Mouse (Mus musculus) neural tube, embryonic 11.5 days (tissue): ENCODE data around the gene Epn3. TPM values are rescaled to one million over a fixed set of nuclear protein-coding genes. Genes with fewer than 3 reads are reported as not detected.

ENCODE experiments used
- ATAC-seq: fragments of 200-750 bp; cut with Nextera tagmentation; 2 replicates; pipeline ENCODE4 v1.8.0; 2017; ENCODE audit warnings: moderate number of reproducible peaks, mild to moderate bottlenecking, moderate TSS enrichment, moderate library complexity; ENCODE audit not compliant: insufficient read depth, low FRiP score, low TSS enrichment
- DNase-seq: peaks from one replicate; pipeline ENCODE4 v3.0.0-alpha.2; 2015; ENCODE audit warnings: low spot score
- H3K27ac ChIP-seq: fragments of 300-500 bp; sonication (generic); 2 replicates; pipeline ENCODE4 v1.5.1; 2014; ENCODE audit warnings: low read depth, mild to moderate bottlenecking, low read length
- H3K27me3 ChIP-seq: fragments of 300-500 bp; sonication (generic); 2 replicates; pipeline ENCODE4 v1.6.1; 2014; ENCODE audit warnings: mild to moderate bottlenecking, low read length, mixed read lengths; ENCODE audit not compliant: control insufficient read depth, insufficient read depth
- H3K36me3 ChIP-seq: fragments of 300-500 bp; sonication (generic); 2 replicates; pipeline ENCODE4 v1.6.1; 2014; ENCODE audit warnings: mild to moderate bottlenecking, low read length, moderate library complexity, mixed read lengths; ENCODE audit not compliant: control insufficient read depth, insufficient read depth
- H3K4me1 ChIP-seq: fragments of 300-500 bp; sonication (generic); 2 replicates; pipeline ENCODE4 v1.6.1; 2014; ENCODE audit warnings: low read length, mixed read lengths; ENCODE audit not compliant: control insufficient read depth, insufficient read depth
- H3K4me2 ChIP-seq: fragments of 300-500 bp; sonication (generic); 2 replicates; pipeline ENCODE4 v1.6.1; 2014; ENCODE audit warnings: low read depth, mild to moderate bottlenecking, moderate library complexity
- H3K4me3 ChIP-seq: fragments of 300-500 bp; sonication (generic); 2 replicates; pipeline ENCODE4 v1.5.1; 2014; ENCODE audit warnings: low read depth, low read length
- H3K9ac ChIP-seq: fragments of 300-500 bp; sonication (generic); 2 replicates; pipeline ENCODE4 v1.6.1; 2014; ENCODE audit warnings: mild to moderate bottlenecking, low read length
- H3K9me3 ChIP-seq: fragments of 300-500 bp; sonication (generic); 2 replicates; pipeline ENCODE4 v1.6.1; 2016; ENCODE audit warnings: low read length; ENCODE audit not compliant: control insufficient read depth
- WGBS: fragments of 180-500 bp; shearing (Covaris S2); extraction: QIAGEN DNeasy Blood & Tissue Kit; methylation state at CpG from one replicate; pipeline ENCODE4 v1.1.7; 2014; 5-methylcytosine and 5-hydroxymethylcytosine counted together
- polyA plus RNA-seq: library from polyadenylated mRNA; unstranded; fragments of >200 nt; fragmentation: Nextera tagmentation; extraction: Ambion mirVana; gene quantifications from 2 replicates; pipeline ENCODE4 v1.2.1, GENCODE M21; 2014

Gene Epn3
- polyA plus RNA-seq, 1 experiment from 2014 or later: 0.68 TPM

DNA sequence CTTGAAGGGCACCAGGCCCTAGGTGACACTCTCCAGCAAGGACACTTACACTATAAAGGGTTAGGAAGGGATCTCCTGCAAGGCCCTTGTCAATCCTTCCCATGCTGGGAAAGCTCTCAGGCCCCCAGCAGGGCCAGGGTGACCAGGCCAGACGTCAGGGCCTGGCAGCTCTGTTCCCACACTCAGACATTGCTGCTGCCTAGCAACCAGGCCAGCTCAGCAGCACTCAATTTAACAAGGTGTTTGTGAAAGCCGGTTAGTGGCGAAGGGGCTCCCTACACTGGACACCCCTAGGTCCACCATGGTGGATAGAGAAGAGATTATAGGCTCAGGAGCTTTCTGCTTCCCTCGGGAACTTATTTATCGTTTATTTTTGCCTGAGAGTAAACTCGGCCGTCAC lies 58.7 kb downstream of the Epn3 start:
- Histone ChIP-seq H3K27me3 (no peaks in the 10 kb centered on the region), H3K4me1 (peaks cover 15% of the 10 kb centered on the region), H3K4me2 (no peak overlapping the region), H3K4me3 (no peak overlapping the region), H3K9ac (no peak overlapping the region), H3K27ac (no peak overlapping the region), H3K36me3 (no peaks in the 10 kb centered on the region; the same call in 1 of the 2 replicates), H3K9me3 (no peaks in the 10 kb centered on the region)
- no peak for ATAC-seq
- WGBS: 46% methylated on average over 7 of the region's 7 CpGs
- no peak for DNase-seq

DNA sequence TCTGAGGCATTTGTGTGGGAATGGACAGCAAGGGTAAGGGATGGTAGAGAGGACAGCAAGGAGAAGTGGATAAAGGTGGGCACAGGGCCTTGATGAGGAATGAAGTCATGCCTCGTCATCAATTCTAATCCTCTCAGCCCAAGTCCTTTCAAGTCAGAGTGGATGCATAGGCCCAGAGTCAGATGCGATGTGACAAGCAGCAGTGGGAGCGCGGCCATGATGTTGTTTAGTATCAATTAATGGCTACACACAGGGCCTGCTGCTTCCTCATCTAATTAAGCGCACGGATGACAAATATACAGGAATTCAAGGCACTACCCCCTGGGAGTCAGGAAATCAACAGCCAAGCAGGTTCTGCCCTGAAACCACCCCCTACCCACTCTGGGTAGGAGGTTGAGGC lies 59.4 kb downstream of the Epn3 start:
- Histone ChIP-seq H3K27me3 (no peaks in the 10 kb centered on the region), H3K4me1 (peaks cover 15% of the 10 kb centered on the region)

More for the DNA sequence above, 59.4 kb downstream of the Epn3 start:
- Histone ChIP-seq H3K9me3 (no peaks in the 10 kb centered on the region), H3K36me3 (no peaks in the 10 kb centered on the region; the same call in 1 of the 2 replicates), H3K9ac (no peak overlapping the region), H3K4me3 (no peak overlapping the region), H3K27ac (no peak overlapping the region), H3K4me2 (no peak overlapping the region)
- ATAC-seq: no peak
- WGBS: 89% methylated on average over 6 of the region's 6 CpGs
- no peak for DNase-seq

Other genes with a start within 250 kb of the Epn3 start
- gene Gm21885, start 218.1 kb downstream of the Epn3 start, polyA plus RNA-seq: 0.43 TPM in 1 of 2 replicates, not detected in the other
- gene Luc7l3, start 178.0 kb downstream of the Epn3 start, polyA plus RNA-seq: 114 and 116 TPM in 2 replicates
- 22.9 and 23.4 TPM in 2 replicates for gene Ankrd40, start 172.0 kb downstream of the Epn3 start, polyA plus RNA-seq
- 0.60 and 1.2 TPM in 2 replicates for gene Abcc3, start 107.0 kb downstream of the Epn3 start, polyA plus RNA-seq
- gene Cacna1g, start 25.8 kb downstream of the Epn3 start, polyA plus RNA-seq: 9.0 and 10.0 TPM in 2 replicates
- 0.23 TPM in 1 of 2 replicates, not detected in the other for gene Spata20, start 13.8 kb downstream of the Epn3 start, polyA plus RNA-seq
- gene Mycbpap, start 21.8 kb upstream of the Epn3 start, polyA plus RNA-seq: 1.4 and 3.2 TPM in 2 replicates
- 2.8 and 3.4 TPM in 2 replicates for gene Rsad1, start 49.3 kb upstream of the Epn3 start, polyA plus RNA-seq
- 0.42 and 0.53 TPM in 2 replicates for gene Chad, start 65.1 kb upstream of the Epn3 start, polyA plus RNA-seq
- gene Acsf2, start 101.9 kb upstream of the Epn3 start, polyA plus RNA-seq: 6.3 and 6.5 TPM in 2 replicates
- gene Lrrc59, start 129.8 kb upstream of the Epn3 start, polyA plus RNA-seq: 207 and 220 TPM in 2 replicates
- gene Mrpl27, start 153.8 kb upstream of the Epn3 start, polyA plus RNA-seq: 118 and 122 TPM in 2 replicates
- 39.2 and 39.8 TPM in 2 replicates for gene Eme1, start 154.0 kb upstream of the Epn3 start, polyA plus RNA-seq
- 14.2 and 17.0 TPM in 2 replicates for gene Xylt2, start 177.5 kb upstream of the Epn3 start, polyA plus RNA-seq
- gene Gm11541, start 204.5 kb upstream of the Epn3 start, polyA plus RNA-seq: not detected in 2 replicates
- not detected in 2 replicates for gene Cdc34b, start 241.8 kb upstream of the Epn3 start, polyA plus RNA-seq